Mouse (Mus musculus) kidney, adult 2 months (tissue): ENCODE results near the gene Matn1.

Source experiments
- CTCF ChIP-seq: fragments of 200-500 bp; conservative IDR thresholded peaks from 2 replicates; pipeline ENCODE4 v1.5.1; 2011; ENCODE audit warnings: low read depth, mild to moderate bottlenecking, control low read depth, low read length, moderate library complexity, mixed read lengths; ENCODE audit not compliant: insufficient read depth, insufficient read length
- POLR2A ChIP-seq: fragments of 200-500 bp; IDR thresholded peaks from one replicate; pipeline ENCODE4 v1.6.1; 2011; ENCODE audit warnings: low read depth, low read length, control low read depth

DNA sequence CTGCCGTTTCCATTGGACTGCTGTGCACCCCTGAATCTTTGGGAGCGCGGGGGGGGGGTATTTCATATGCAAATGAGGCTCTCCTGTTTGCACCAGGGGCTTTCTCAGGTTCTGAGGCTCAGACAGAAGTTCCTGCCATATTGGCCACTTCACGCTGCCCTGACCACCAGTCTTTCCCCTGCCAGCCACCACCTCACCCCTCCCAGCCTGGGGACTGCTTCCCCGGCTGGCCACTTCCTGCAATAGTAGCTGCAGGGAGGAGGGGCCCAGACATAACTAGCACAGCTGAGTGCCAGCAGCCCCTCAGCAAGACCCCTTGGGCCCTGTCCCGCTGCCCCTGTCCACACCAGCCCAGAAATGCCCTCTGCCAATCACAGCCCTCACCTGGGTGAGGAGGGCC is 17.9 kb upstream of the Matn1 start:
- TF ChIP-seq CTCF (no peak), POLR2A (no peak)
